Mouse (Mus musculus) G1E-ER4 (cell line): Measurements from ENCODE around the gene Pgbd5. TPM values are rescaled to one million over a fixed set of nuclear protein-coding genes. Genes with fewer than 3 reads are reported as not detected.

Source experiments
- GATA1 ChIP-seq: IDR thresholded peaks from one replicate; pipeline ENCODE4 v1.8.0; 2012; ENCODE audit warnings: low read length, inconsistent platforms
- polyA plus RNA-seq: library from polyadenylated mRNA; stranded (reverse); fragments of >175 nt; gene quantifications from 2 replicates; pipeline ENCODE4 v1.2.3, GENCODE M21; 2012

Pgbd5 gene
- polyA plus RNA-seq, 1 experiment: not detected

- TF ChIP-seq GATA1: no peak
Observed at GRCm38 (mm10) chr8:124403876-124404275, 35.6 kb downstream of the Pgbd5 start.

- TF ChIP-seq GATA1: no peak
Observed at GRCm38 (mm10) chr8:124399403-124399861, 40.0 kb downstream of the Pgbd5 start.

- no peak for TF ChIP-seq GATA1
Observed at GRCm38 (mm10) chr8:124398843-124399402, 40.5 kb downstream of the Pgbd5 start.

GRCm38 (mm10) chr8:124397321-124398065, 42.0 kb downstream of the Pgbd5 start:
- no peak for TF ChIP-seq GATA1

- no peak for TF ChIP-seq GATA1
Observed at GRCm38 (mm10) chr8:124396531-124396930, 42.9 kb downstream of the Pgbd5 start.

DNA sequence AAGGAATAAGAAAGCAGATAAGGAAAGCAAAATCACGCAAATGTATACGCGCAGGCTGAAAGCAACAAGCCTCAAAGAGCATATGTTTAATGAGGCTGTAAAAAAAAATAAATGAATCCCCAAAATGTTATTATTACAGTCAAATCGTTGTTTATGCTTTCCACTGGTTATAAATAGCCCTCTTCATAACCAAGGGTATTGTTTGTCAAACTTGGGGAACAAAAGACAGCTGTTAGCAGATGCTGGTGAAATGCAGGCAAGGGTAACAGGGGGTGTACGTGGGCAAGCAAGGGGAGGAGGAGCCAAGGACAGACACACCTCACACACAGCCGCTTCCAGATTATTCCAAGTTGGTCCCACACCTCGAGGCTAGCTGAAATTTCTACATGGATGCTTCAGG, 44.1 kb downstream of the Pgbd5 start:
- no peak for TF ChIP-seq GATA1

DNA sequence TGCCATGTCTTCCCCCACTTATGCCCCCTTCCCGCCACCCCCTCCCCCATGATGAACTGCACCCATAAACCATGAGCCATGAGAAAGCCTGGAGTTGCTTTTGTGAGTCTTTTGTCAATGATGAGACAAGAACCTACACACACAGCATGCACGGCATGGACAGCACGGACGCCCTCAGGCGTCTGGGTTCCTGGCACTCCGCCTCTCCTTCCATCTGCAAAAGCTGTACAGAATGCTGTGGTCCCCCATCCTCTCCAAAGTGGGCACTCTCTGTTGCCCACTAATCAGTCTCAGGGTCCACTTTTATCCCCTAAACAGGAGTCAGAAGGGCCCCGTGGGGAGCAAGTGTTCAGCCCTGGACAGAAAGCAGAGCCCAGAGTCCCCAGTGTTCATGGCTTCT, 44.5 kb downstream of the Pgbd5 start:
- TF ChIP-seq GATA1: no peak

DNA sequence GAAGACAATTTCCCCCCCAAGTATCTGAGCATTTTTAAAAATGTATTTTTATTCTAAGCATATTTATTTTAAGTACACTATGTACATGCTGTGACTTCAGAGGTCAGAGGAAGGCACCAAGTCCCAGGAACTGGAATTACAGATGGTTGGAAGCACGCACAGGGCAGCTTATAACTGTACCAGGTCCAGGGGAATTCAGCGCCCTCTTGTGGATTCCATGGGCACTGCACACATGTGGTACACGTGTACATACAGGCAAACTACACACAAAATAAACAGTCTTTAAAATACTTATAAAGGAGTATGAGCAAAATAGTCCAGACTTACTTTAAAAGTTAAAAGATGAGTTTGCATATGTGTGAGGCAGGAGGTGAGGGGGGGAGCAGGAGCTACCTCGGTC, 45.5 kb downstream of the Pgbd5 start:
- TF ChIP-seq GATA1: no peak

GRCm38 (mm10) chr8:124393013-124393412, 46.4 kb downstream of the Pgbd5 start:
- TF ChIP-seq GATA1: no peak

- no peak for TF ChIP-seq GATA1
Observed at GRCm38 (mm10) chr8:124392271-124393012, 47.0 kb downstream of the Pgbd5 start.

GRCm38 (mm10) chr8:124391191-124391590, 48.3 kb downstream of the Pgbd5 start:
- TF ChIP-seq GATA1: no peak

GRCm38 (mm10) chr8:124389495-124389894, 50.0 kb downstream of the Pgbd5 start:
- TF ChIP-seq GATA1: no peak

- no peak for TF ChIP-seq GATA1
Observed at GRCm38 (mm10) chr8:124386225-124386899, 53.1 kb downstream of the Pgbd5 start.

DNA sequence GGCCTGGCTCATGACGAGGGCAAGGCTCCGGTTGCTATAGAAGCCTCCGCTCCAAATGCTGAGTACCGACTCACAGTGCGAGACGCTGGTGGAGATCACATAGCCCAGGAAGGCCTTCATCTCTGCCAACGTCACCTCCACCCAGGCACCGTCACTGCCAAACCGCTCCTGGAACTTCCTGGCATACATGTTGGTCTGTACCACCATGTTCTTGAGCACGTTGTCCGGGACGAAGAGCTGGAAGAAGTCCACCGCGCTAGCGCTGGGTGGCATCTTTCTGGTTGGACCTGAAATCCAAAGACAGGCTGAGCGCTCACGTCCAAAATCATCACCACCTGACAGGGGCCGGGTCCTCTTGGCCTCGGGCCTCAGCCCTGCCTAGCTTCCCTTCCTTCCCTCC, 55.1 kb downstream of the Pgbd5 start:
- no peak for TF ChIP-seq GATA1

- no peak for TF ChIP-seq GATA1
Observed at GRCm38 (mm10) chr8:124382235-124382634, 57.2 kb downstream of the Pgbd5 start.

DNA sequence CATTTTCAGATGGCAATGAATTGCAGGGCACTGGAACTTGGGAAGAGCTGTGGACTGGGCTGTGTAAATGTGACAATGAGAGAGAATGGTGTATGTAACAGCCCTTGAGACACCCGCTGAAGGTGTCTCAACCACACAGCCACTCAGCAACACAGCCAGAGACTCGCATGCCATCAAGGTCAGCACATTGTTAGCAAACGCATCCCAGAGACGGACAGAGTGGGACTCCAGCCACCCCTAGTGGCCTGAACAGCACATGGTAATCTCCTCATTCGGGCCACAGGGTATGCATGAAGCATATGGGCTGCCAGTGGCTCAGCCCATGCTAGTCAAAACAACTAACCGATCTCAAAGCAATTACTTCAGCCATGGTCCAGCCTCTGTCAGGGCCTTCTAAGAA, 60.2 kb downstream of the Pgbd5 start:
- no peak for TF ChIP-seq GATA1
